10 mouse cellular contexts compared by ENCODE assay signal in genomic region chr11:94915675-94916403, GRCm38 (mm10). TPM values are rescaled to one million over a fixed set of nuclear protein-coding genes. Genes with fewer than 3 reads are reported as not detected.
DNase-seq lines count a peak whose midpoint lies in the region; ATAC-seq and TF ChIP-seq lines count a peak whose summit lies in the region.
"Had no signal": no experiment of that assay in that cellular context is flagged by ENCODE, and none has a peak within 500 bp of the region (broad histone marks: within the 10 kb centered on the region; RNA-seq: fewer than 3 reads in every experiment).

No protein-coding gene starts in this region.

- no peaks in the 10 kb centered on the region for H3K9me3 ChIP-seq in kidney, embryonic 16.5 days (ENCODE audit: low read length)

- H3K36me3 ChIP-seq in kidney, embryonic 16.5 days (ENCODE audit: insufficient read depth, low read length): no peaks in the 10 kb centered on the region

- no peaks in the 10 kb centered on the region for H3K27me3 ChIP-seq in kidney, embryonic 16.5 days (ENCODE audit: insufficient read depth, low read length)

- H3K4me2 ChIP-seq in kidney, embryonic 16.5 days (replicated peaks; ENCODE audit: low read depth, low read length): no peak overlapping the region

- H3K4me1 ChIP-seq in kidney, embryonic 16.5 days (ENCODE audit: insufficient read depth, low read length): peaks cover 11% of the 10 kb centered on the region
- peaks cover 4% of the 10 kb centered on the region for H3K4me1 ChIP-seq in lung, adult 2 months (ENCODE audit: control insufficient read depth, insufficient read depth, low read length)

- no peak overlapping the region for H3K27ac ChIP-seq in kidney, embryonic 16.5 days (ENCODE audit: low read length)

- 29% methylated on average over 11 of the region's 16 CpGs for WGBS in kidney, embryonic 16.5 days
- 14% methylated on average over 13 of the region's 16 CpGs for WGBS in lung, adult 2 months

- H3K4me3 ChIP-seq in kidney, embryonic 16.5 days (ENCODE audit: low read length): no peak overlapping the region
- no peak overlapping the region for H3K4me3 ChIP-seq in lung, adult 2 months (replicated peaks; ENCODE audit: extremely low read depth, low read depth, low read length)

- no peak for TF ChIP-seq CTCF in lung, adult 2 months (IDR thresholded peaks at IDR 0.05; ENCODE audit: insufficient read depth, low read length)

- TF ChIP-seq POLR2A in lung, adult 2 months (IDR thresholded peaks at IDR 0.05; ENCODE audit: borderline replicate concordance, extremely low read depth, low read depth, low read length): no peak

- ATAC-seq in kidney, embryonic 16.5 days (ENCODE audit: low FRiP score, low TSS enrichment): peak; percentile 61
- ATAC-seq in granulocyte monocyte progenitor cell, adult 5-6 weeks (replicated peaks; ENCODE audit: poor library complexity, severe bottlenecking): peak; percentile 44; the same call in 1 of the 2 replicates

- DNase-seq in kidney, adult 9 months: no peak
- peak; percentile 82 for DNase-seq in adrenal gland, adult 2 months
- DNase-seq in lung, adult 2 months: peak; percentile 67
- DNase-seq in spleen, postnatal 36 days (ENCODE audit: low spot score in 2 of 2): no peak
- no peak for DNase-seq in left cerebral cortex, adult 11 months (ENCODE audit: low spot score)
- no peak for DNase-seq in frontal cortex, postnatal 10 days (ENCODE audit: low spot score in 2 of 2)

- no peak overlapping the region for H3K9ac ChIP-seq in kidney, embryonic 16.5 days (replicated peaks; ENCODE audit: low read length)

RNA-seq across cellular contexts. Expression of gene Col1a1, which starts 20.2 kb away (rescaled TPM):
- 869 and 941 TPM in 2 replicates for polyA plus RNA-seq in kidney, embryonic 16.5 days (2015; fragmentation: Nextera tagmentation; extraction: Ambion mirVana)
- 10 to 100 TPM; 34.5 to 82.8 TPM for total RNA-seq in adrenal gland, adult 2 months (2021)
- polyA plus RNA-seq in adrenal gland, adult 2 months (2012; rRNA removed): 40.1 and 42.9 TPM in 2 replicates
- not detected in 2 replicates for total RNA-seq in granulocyte monocyte progenitor cell, adult 5-6 weeks (2014; fragmentation: Nextera tagmentation)
- total RNA-seq in granulocyte monocyte progenitor cell, adult 5-6 weeks (2017): not detected in 2 replicates
- 108 and 115 TPM in 2 replicates for polyA plus RNA-seq in lung, adult 2 months (2012; rRNA removed)

RNA-seq across cellular contexts. Expression of gene Hils1, which starts 51.6 kb away (rescaled TPM):
- polyA plus RNA-seq in kidney, embryonic 16.5 days (2015; fragmentation: Nextera tagmentation; extraction: Ambion mirVana): not detected in 2 replicates
- not detected for total RNA-seq in adrenal gland, adult 2 months (2021)
- polyA plus RNA-seq in adrenal gland, adult 2 months (2012; rRNA removed): not detected in 2 replicates
- total RNA-seq in granulocyte monocyte progenitor cell, adult 5-6 weeks (2014; fragmentation: Nextera tagmentation): not detected in 2 replicates
- total RNA-seq in granulocyte monocyte progenitor cell, adult 5-6 weeks (2017): not detected in 2 replicates
- not detected in 2 replicates for polyA plus RNA-seq in lung, adult 2 months (2012; rRNA removed)
- total RNA-seq: left cerebral cortex, adult 18-20 months had no signal
- polyA plus RNA-seq: cortical plate, adult 2 months had no signal

Comparison
In these comparisons a context has a peak if more than half of its experiments do, and no peak if none do; other contexts are left out.
1. DNase-seq: peak in adrenal gland, adult 2 months (single experiment) and lung, adult 2 months (single experiment); none in kidney, adult 9 months (single experiment), spleen, postnatal 36 days (0 of 2), left cerebral cortex, adult 11 months (single experiment) and frontal cortex, postnatal 10 days (0 of 2).